Mouse (Mus musculus) ES-Bruce4 (cell line): ENCODE data around the gene Lyrm4. TPM values are rescaled to one million over a fixed set of nuclear protein-coding genes. Genes with fewer than 3 reads are reported as not detected.

ENCODE experiments used
- H3K27ac ChIP-seq: 2 replicates; pipeline ENCODE4 v1.5.1; 2012; ENCODE audit warnings: low read length, inconsistent platforms; ENCODE audit not compliant: insufficient read depth
- H3K27me3 ChIP-seq: 2 replicates; pipeline ENCODE4 v1.6.1; 2012; ENCODE audit warnings: mild to moderate bottlenecking, low read length, inconsistent platforms; ENCODE audit not compliant: control insufficient read depth, poor library complexity, insufficient read depth, severe bottlenecking
- H3K36me3 ChIP-seq: 2 replicates; pipeline ENCODE4 v1.6.1; 2012; ENCODE audit warnings: inconsistent platforms, mild to moderate bottlenecking, low read length, moderate library complexity; ENCODE audit not compliant: control insufficient read depth, poor library complexity, insufficient read depth, severe bottlenecking
- H3K4me1 ChIP-seq: one replicate; pipeline ENCODE4 v1.8.1; 2011; ENCODE audit warnings: low read length; ENCODE audit not compliant: control insufficient read depth, insufficient read depth
- H3K4me3 ChIP-seq: 2 replicates; pipeline ENCODE4 v1.5.1; 2011; ENCODE audit warnings: low read depth, mild to moderate bottlenecking, low read length
- H3K9ac ChIP-seq: 2 replicates; pipeline ENCODE4 v1.6.1; 2012; ENCODE audit warnings: low read depth, mild to moderate bottlenecking, inconsistent platforms; ENCODE audit not compliant: poor library complexity, severe bottlenecking
- H3K9me3 ChIP-seq: replicated peaks from 2 replicates; pipeline ENCODE4 v1.6.1; 2012; ENCODE audit warnings: mild to moderate bottlenecking, low read length, inconsistent platforms; ENCODE audit not compliant: control insufficient read depth, poor library complexity, insufficient read depth, severe bottlenecking
- CTCF ChIP-seq: IDR thresholded peaks from one replicate; pipeline ENCODE4 v1.8.1; 2011; ENCODE audit warnings: low read depth, low read length
- EP300 ChIP-seq: IDR thresholded peaks from 2 replicates; pipeline ENCODE4 v1.6.1; 2011; ENCODE audit warnings: low read depth, low read length; ENCODE audit not compliant: insufficient read depth
- POLR2A ChIP-seq: IDR thresholded peaks from one replicate; pipeline ENCODE4 v1.8.1; 2011; ENCODE audit warnings: low read length; ENCODE audit not compliant: insufficient read depth
- polyA plus RNA-seq: library from polyadenylated mRNA; stranded (reverse); fragments of >200 nt; gene quantifications from 2 replicates; pipeline ENCODE4 v1.2.4, GENCODE M21; 2011; ENCODE audit warnings: low read depth; ENCODE audit not compliant: missing spikeins, insufficient read depth, insufficient read length

The Lyrm4 gene
- polyA plus RNA-seq, 1 experiment = 8.5 TPM

- peaks cover 3% of the 10 kb centered on the region; the same call in 1 of the 2 replicates for H3K9me3 ChIP-seq
- no peak overlapping the region for H3K9ac ChIP-seq
- H3K4me3 ChIP-seq = no peak overlapping the region
- no peaks in the 10 kb centered on the region for H3K36me3 ChIP-seq
- no peaks in the 10 kb centered on the region for H3K4me1 ChIP-seq
- H3K27ac ChIP-seq = no peak overlapping the region
- TF ChIP-seq CTCF (no peak), EP300 (no peak), POLR2A (no peak)
- no peaks in the 10 kb centered on the region for H3K27me3 ChIP-seq
Observed at GRCm38 (mm10) chr13:35959391-35960067, 157.8 kb downstream of the Lyrm4 start.

- Histone ChIP-seq H3K36me3 (no peaks in the 10 kb centered on the region), H3K27ac (no peak within 1 kb of the TSS), H3K27me3 (no peaks in the 10 kb centered on the region), H3K4me1 (no peaks in the 10 kb centered on the region), H3K4me3 (no peak within 1 kb of the TSS), H3K9ac (no peak within 1 kb of the TSS), H3K9me3 (peaks cover 3% of the 10 kb centered on the region; the same call in 1 of the 2 replicates)
- no peak for TF ChIP-seq EP300
- no peak for TF ChIP-seq POLR2A
- TF ChIP-seq CTCF = no peak
Observed at GRCm38 (mm10) chr13:35958539-35958938, 158.8 kb downstream of the Lyrm4 start, which contains the start of gene Ppp1r3g. Gene Ppp1r3g (plus strand): TSS chr13:35958839.

GRCm38 (mm10) chr13:35949814-35950455, 167.4 kb downstream of the Lyrm4 start:
- Histone ChIP-seq H3K27ac (no peak overlapping the region), H3K9me3 (no peaks in the 10 kb centered on the region), H3K27me3 (no peaks in the 10 kb centered on the region), H3K9ac (no peak overlapping the region), H3K4me3 (no peak overlapping the region), H3K4me1 (no peaks in the 10 kb centered on the region), H3K36me3 (no peaks in the 10 kb centered on the region)
- no peak for TF ChIP-seq CTCF
- TF ChIP-seq EP300 = no peak
- TF ChIP-seq POLR2A = no peak

- H3K36me3 ChIP-seq = no peaks in the 10 kb centered on the region
- no peak overlapping the region for H3K9ac ChIP-seq
- no peak overlapping the region for H3K27ac ChIP-seq
- TF ChIP-seq POLR2A (no peak), EP300 (no peak), CTCF (peak; percentile 59)
- H3K4me1 ChIP-seq = no peaks in the 10 kb centered on the region
- H3K9me3 ChIP-seq = no peaks in the 10 kb centered on the region
- H3K27me3 ChIP-seq = no peaks in the 10 kb centered on the region
- H3K4me3 ChIP-seq = no peak overlapping the region
Observed at GRCm38 (mm10) chr13:35947354-35948000, 169.8 kb downstream of the Lyrm4 start.

GRCm38 (mm10) chr13:35946659-35947353, 170.5 kb downstream of the Lyrm4 start:
- TF ChIP-seq CTCF = no peak
- TF ChIP-seq EP300 = no peak
- no peak for TF ChIP-seq POLR2A
- H3K36me3 ChIP-seq = no peaks in the 10 kb centered on the region
- no peak overlapping the region for H3K4me3 ChIP-seq
- no peaks in the 10 kb centered on the region for H3K27me3 ChIP-seq
- no peaks in the 10 kb centered on the region for H3K4me1 ChIP-seq
- no peaks in the 10 kb centered on the region for H3K9me3 ChIP-seq
- H3K9ac ChIP-seq = no peak overlapping the region
- H3K27ac ChIP-seq = no peak overlapping the region
